Comparison of ENCODE assay signal across 8 mouse cellular contexts in the genomic region with DNA sequence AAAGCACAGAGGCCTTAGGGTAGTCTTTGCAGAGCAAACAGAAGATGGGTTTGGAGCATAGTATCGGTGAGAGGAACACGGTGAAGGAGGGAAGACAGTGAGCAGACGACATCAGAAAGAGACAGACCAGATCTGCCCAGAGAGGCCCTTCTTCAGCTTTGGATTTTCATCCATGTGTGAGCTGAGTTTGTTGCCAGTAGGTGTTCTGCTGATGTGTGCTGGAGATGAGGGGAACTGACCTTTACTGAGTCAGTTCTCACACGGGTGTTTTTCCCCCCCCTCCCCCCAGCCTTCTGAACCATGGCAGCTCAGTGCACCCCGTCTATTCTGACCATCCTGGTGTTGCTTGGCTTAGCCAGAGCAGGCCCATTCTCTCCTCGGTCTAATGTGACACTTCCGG. TPM values are rescaled to one million over a fixed set of nuclear protein-coding genes. Genes with fewer than 3 reads are reported as not detected.
DNase-seq lines count a peak whose midpoint lies in the region; TF ChIP-seq lines count a peak whose summit lies in the region.

Gene Tnxb, plus strand, starts transcription at position 301 of the 400 bp plus-strand sequence.

- H3K4me1 ChIP-seq in E14TG2a.4 (replicated peaks; ENCODE audit: low read depth, low read length), result peaks cover 17% of the 10 kb centered on the region
- peaks cover 19% of the 10 kb centered on the region for H3K4me1 ChIP-seq in limb, embryonic 10.5 days

- peaks cover 71% of the 10 kb centered on the region for H3K27me3 ChIP-seq in E14TG2a.4 (ENCODE audit: insufficient read depth, low read length)
- H3K27me3 ChIP-seq in limb, embryonic 10.5 days (ENCODE audit: low read depth, poor library complexity, severe bottlenecking), result peaks cover 77% of the 10 kb centered on the region

- 61% methylated on average over 7 of the region's 7 CpGs for WGBS in limb, embryonic 10.5 days

- DNase-seq in adrenal gland, postnatal 10 days, result no peak
- DNase-seq in gonadal fat pad, adult 2 months (ENCODE audit: low read depth), result no peak
- no peak for DNase-seq in limb, embryonic 10.5 days (ENCODE audit: low spot score)
- no peak for DNase-seq in B cell, adult 2 months
- no peak for DNase-seq in urinary bladder, postnatal 4 days (ENCODE audit: low spot score in 2 of 2)
- DNase-seq in testis, postnatal 10 days (ENCODE audit: low spot score), result no peak
- DNase-seq in ovary, postnatal 36 days (ENCODE audit: low spot score), result no peak

- no peaks in the 10 kb centered on the region for H3K9me3 ChIP-seq in E14TG2a.4 (ENCODE audit: low read length)
- no peaks in the 10 kb centered on the region for H3K9me3 ChIP-seq in limb, embryonic 10.5 days (replicated peaks)

- peak within 1 kb of the TSS; percentile 70 for H3K4me3 ChIP-seq in E14TG2a.4 (replicated peaks; ENCODE audit: low read length)
- H3K4me3 ChIP-seq in limb, embryonic 10.5 days, result peak within 1 kb of the TSS; percentile 48

- 0 out of 2 replicates have a peak within 1 kb of the TSS, but pooled peaks have one; percentile 30 for H3K27ac ChIP-seq in limb, embryonic 10.5 days

- no peaks in the 10 kb centered on the region for H3K36me3 ChIP-seq in E14TG2a.4 (ENCODE audit: insufficient read depth, low read length)
- H3K36me3 ChIP-seq in limb, embryonic 10.5 days, result no peaks in the 10 kb centered on the region

- TF ChIP-seq CTCF in E14TG2a.4 (conservative IDR thresholded peaks at IDR 0.05; ENCODE audit: low read length), result no peak

RNA-seq across cellular contexts. Expression of gene Tnxb, which starts in this region (rescaled TPM):
- total RNA-seq in adrenal gland, postnatal 10 days (2021), result 10 to 100 TPM; 40.6 to 47.3 TPM
- polyA plus RNA-seq in gonadal fat pad, adult 2 months (2012; rRNA removed), result 34.9 and 42.7 TPM in 2 replicates
- not detected in 2 replicates for polyA plus RNA-seq in limb, embryonic 10.5 days (2016; fragmentation: Nextera tagmentation; extraction: Ambion mirVana)

Comparison
In these comparisons a context has a peak if more than half of its experiments do, and no peak if none do; other contexts are left out.
1. RNA of gene Tnxb (polyA plus RNA-seq): 34.9 to 42.7 TPM in gonadal fat pad, adult 2 months; not detected in limb, embryonic 10.5 days; every median in the first group is over 10 times any median in the second.